Mouse (Mus musculus): ENCODE results near the gene Hmgb1. TPM values are rescaled to one million over a fixed set of nuclear protein-coding genes. Genes with fewer than 3 reads are reported as not detected.

Gene Hmgb1
- 1,906 and 2,082 TPM in 2 replicates for polyA plus RNA-seq (2016; fragmentation: Nextera tagmentation; extraction: Ambion mirVana)

- Histone ChIP-seq H3K4me2 (peak within 1 kb of the TSS; percentile 83), H3K4me3 (replicated peaks) (peak within 1 kb of the TSS; percentile 75), H3K27ac (peak within 1 kb of the TSS; percentile 96), H3K36me3 (replicated peaks) (peaks cover 5% of the 10 kb centered on the region), H3K9ac (peak within 1 kb of the TSS; percentile 83), H3K4me1 (peaks cover 24% of the 10 kb centered on the region), H3K27me3 (no peaks in the 10 kb centered on the region), H3K9me3 (no peaks in the 10 kb centered on the region)
- peak; percentile 97 for ATAC-seq (ENCODE audit: low FRiP score)
- 0% methylated on average over 55 of the region's 59 CpGs for WGBS
Measured at GRCm38 (mm10) chr5:149184104-149184843, at the start of gene Hmgb1, which contains the start of gene Uspl1. TSS of gene Hmgb1 (minus strand) at chr5:149184489. TSS of gene Uspl1 (plus strand) at chr5:149184350.

- Histone ChIP-seq H3K4me2 (peak overlapping the region; percentile 53), H3K9me3 (no peaks in the 10 kb centered on the region), H3K27ac (peak overlapping the region; percentile 93), H3K36me3 (replicated peaks) (no peaks in the 10 kb centered on the region), H3K4me1 (peaks cover 8% of the 10 kb centered on the region; the same call in 1 of the 2 replicates), H3K4me3 (replicated peaks) (peak overlapping the region; percentile 52), H3K9ac (peak overlapping the region; percentile 54), H3K27me3 (no peaks in the 10 kb centered on the region)
- WGBS: 76% methylated on average over 18 of the region's 18 CpGs
- no peak; the same call in 1 of the 2 replicates for ATAC-seq (ENCODE audit: low FRiP score)
Measured at GRCm38 (mm10) chr5:149229619-149230339, 45.5 kb upstream of the Hmgb1 start.

- peaks cover 16% of the 10 kb centered on the region for H3K4me1 ChIP-seq
- H3K4me3 ChIP-seq (replicated peaks): peak overlapping the region; percentile 52
- peak overlapping the region; percentile 53 for H3K4me2 ChIP-seq
- H3K36me3 ChIP-seq (replicated peaks): no peaks in the 10 kb centered on the region
- ATAC-seq (ENCODE audit: low FRiP score): peak; percentile 99
- no peaks in the 10 kb centered on the region for H3K27me3 ChIP-seq
- peak overlapping the region; percentile 93 for H3K27ac ChIP-seq
- 3% methylated on average over 52 of the region's 55 CpGs for WGBS
- H3K9me3 ChIP-seq: no peaks in the 10 kb centered on the region
- H3K9ac ChIP-seq: peak overlapping the region; percentile 54
Measured at GRCm38 (mm10) chr5:149228700-149229618, 44.7 kb upstream of the Hmgb1 start.

GRCm38 (mm10) chr5:149224666-149225065 is 40.4 kb upstream of the Hmgb1 start:
- Histone ChIP-seq H3K36me3 (replicated peaks) (no peaks in the 10 kb centered on the region), H3K27ac (no peak overlapping the region), H3K9me3 (no peaks in the 10 kb centered on the region), H3K4me2 (peak overlapping the region; percentile 1; the same call in 1 of the 2 replicates), H3K27me3 (no peaks in the 10 kb centered on the region), H3K4me3 (replicated peaks) (no peak overlapping the region), H3K9ac (no peak overlapping the region), H3K4me1 (peaks cover 16% of the 10 kb centered on the region)
- WGBS: 17% methylated on average over 7 of the region's 7 CpGs
- ATAC-seq (ENCODE audit: low FRiP score): no peak

- no peak for ATAC-seq (ENCODE audit: low FRiP score)
- H3K9ac ChIP-seq: no peak overlapping the region
- WGBS: 92% methylated on average over 4 of the region's 4 CpGs
- no peaks in the 10 kb centered on the region for H3K27me3 ChIP-seq
- H3K27ac ChIP-seq: no peak overlapping the region
- H3K4me2 ChIP-seq: no peak overlapping the region
- H3K4me1 ChIP-seq: peaks cover 14% of the 10 kb centered on the region
- H3K9me3 ChIP-seq: no peaks in the 10 kb centered on the region
- peaks cover 16% of the 10 kb centered on the region for H3K36me3 ChIP-seq (replicated peaks)
- H3K4me3 ChIP-seq (replicated peaks): no peak overlapping the region
Measured at GRCm38 (mm10) chr5:149221355-149221754, 37.1 kb upstream of the Hmgb1 start.

- no peaks in the 10 kb centered on the region for H3K9me3 ChIP-seq
- no peak overlapping the region for H3K4me2 ChIP-seq
- ATAC-seq (ENCODE audit: low FRiP score): no peak
- H3K27ac ChIP-seq: no peak overlapping the region
- 83% methylated on average over 3 of the region's 3 CpGs for whole genome bisulfite sequencing
- peaks cover 35% of the 10 kb centered on the region for H3K36me3 ChIP-seq (replicated peaks)
- no peak overlapping the region for H3K4me3 ChIP-seq (replicated peaks)
- no peaks in the 10 kb centered on the region for H3K27me3 ChIP-seq
- H3K9ac ChIP-seq: no peak overlapping the region
- peaks cover 6% of the 10 kb centered on the region for H3K4me1 ChIP-seq
Measured at GRCm38 (mm10) chr5:149219493-149219892, 35.2 kb upstream of the Hmgb1 start.

GRCm38 (mm10) chr5:149217524-149218357 is 33.5 kb upstream of the Hmgb1 start:
- no peaks in the 10 kb centered on the region for H3K9me3 ChIP-seq
- WGBS: 87% methylated on average over 6 of the region's 6 CpGs
- peaks cover 53% of the 10 kb centered on the region for H3K36me3 ChIP-seq (replicated peaks)
- no peak overlapping the region for H3K9ac ChIP-seq
- no peak for ATAC-seq (ENCODE audit: low FRiP score)
- H3K4me3 ChIP-seq (replicated peaks): no peak overlapping the region
- no peaks in the 10 kb centered on the region for H3K4me1 ChIP-seq
- no peaks in the 10 kb centered on the region for H3K27me3 ChIP-seq
- no peak overlapping the region for H3K4me2 ChIP-seq
- no peak overlapping the region for H3K27ac ChIP-seq

- H3K9ac ChIP-seq: no peak overlapping the region
- no peak overlapping the region for H3K27ac ChIP-seq
- H3K4me3 ChIP-seq (replicated peaks): no peak overlapping the region
- peaks cover under 1% of the 10 kb centered on the region; the same call in 1 of the 2 replicates for H3K4me1 ChIP-seq
- over 99% methylated on average over 7 of the region's 7 CpGs for WGBS
- no peak for ATAC-seq (ENCODE audit: low FRiP score)
- peaks cover 73% of the 10 kb centered on the region for H3K36me3 ChIP-seq (replicated peaks)
- H3K4me2 ChIP-seq: no peak overlapping the region
- H3K27me3 ChIP-seq: no peaks in the 10 kb centered on the region
- no peaks in the 10 kb centered on the region for H3K9me3 ChIP-seq
Measured at GRCm38 (mm10) chr5:149215540-149215939, 31.3 kb upstream of the Hmgb1 start.

GRCm38 (mm10) chr5:149212806-149213205 is 28.5 kb upstream of the Hmgb1 start:
- H3K27me3 ChIP-seq: no peaks in the 10 kb centered on the region
- no peaks in the 10 kb centered on the region for H3K9me3 ChIP-seq
- peaks cover 18% of the 10 kb centered on the region; the same call in 1 of the 2 replicates for H3K4me1 ChIP-seq
- H3K9ac ChIP-seq: no peak overlapping the region
- no peak overlapping the region for H3K27ac ChIP-seq
- H3K36me3 ChIP-seq (replicated peaks): peaks cover 83% of the 10 kb centered on the region
- WGBS: 72% methylated on average over 4 of the region's 4 CpGs
- ATAC-seq (ENCODE audit: low FRiP score): no peak
- no peak overlapping the region for H3K4me3 ChIP-seq (replicated peaks)
- no peak overlapping the region for H3K4me2 ChIP-seq

GRCm38 (mm10) chr5:149211041-149211440 is 26.8 kb upstream of the Hmgb1 start:
- Histone ChIP-seq H3K27me3 (no peaks in the 10 kb centered on the region), H3K36me3 (replicated peaks) (peaks cover 81% of the 10 kb centered on the region), H3K4me3 (replicated peaks) (no peak overlapping the region), H3K27ac (no peak overlapping the region), H3K9ac (no peak overlapping the region), H3K9me3 (no peaks in the 10 kb centered on the region), H3K4me2 (no peak overlapping the region), H3K4me1 (peaks cover 27% of the 10 kb centered on the region; the same call in 1 of the 2 replicates)
- ATAC-seq (ENCODE audit: low FRiP score): no peak
- WGBS: 78% methylated on average over 4 of the region's 4 CpGs

- Histone ChIP-seq H3K9ac (no peak overlapping the region), H3K4me2 (no peak overlapping the region), H3K4me3 (replicated peaks) (no peak overlapping the region), H3K27me3 (no peaks in the 10 kb centered on the region), H3K4me1 (peaks cover 27% of the 10 kb centered on the region; the same call in 1 of the 2 replicates), H3K9me3 (no peaks in the 10 kb centered on the region), H3K27ac (no peak overlapping the region), H3K36me3 (replicated peaks) (peaks cover 77% of the 10 kb centered on the region)
- 46% methylated on average over 8 of the region's 8 CpGs for WGBS
- no peak for ATAC-seq (ENCODE audit: low FRiP score)
Measured at GRCm38 (mm10) chr5:149209328-149209727, 25.0 kb upstream of the Hmgb1 start.

All from forebrain, embryonic 12.5 days (tissue).